Mouse (Mus musculus): ENCODE measurements around the gene Ar.

DNA sequence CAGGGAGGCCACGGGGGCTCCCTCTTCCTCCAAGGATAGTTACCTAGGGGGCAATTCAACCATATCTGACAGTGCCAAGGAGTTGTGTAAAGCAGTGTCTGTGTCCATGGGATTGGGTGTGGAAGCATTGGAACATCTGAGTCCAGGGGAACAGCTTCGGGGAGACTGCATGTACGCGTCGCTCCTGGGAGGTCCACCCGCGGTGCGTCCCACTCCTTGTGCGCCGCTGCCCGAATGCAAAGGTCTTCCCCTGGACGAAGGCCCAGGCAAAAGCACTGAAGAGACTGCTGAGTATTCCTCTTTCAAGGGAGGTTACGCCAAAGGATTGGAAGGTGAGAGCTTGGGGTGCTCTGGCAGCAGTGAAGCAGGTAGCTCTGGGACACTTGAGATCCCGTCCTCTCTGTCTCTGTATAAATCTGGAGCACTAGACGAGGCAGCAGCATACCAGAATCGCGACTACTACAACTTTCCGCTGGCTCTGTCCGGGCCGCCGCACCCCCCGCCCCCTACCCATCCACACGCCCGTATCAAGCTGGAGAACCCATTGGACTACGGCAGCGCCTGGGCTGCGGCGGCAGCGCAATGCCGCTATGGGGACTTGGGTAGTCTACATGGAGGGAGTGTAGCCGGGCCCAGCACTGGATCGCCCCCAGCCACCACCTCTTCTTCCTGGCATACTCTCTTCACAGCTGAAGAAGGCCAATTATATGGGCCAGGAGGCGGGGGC is 2.0 kb downstream of the Ar start:
- TF ChIP-seq CTCF (IDR thresholded peaks at IDR 0.05; ENCODE audit: borderline replicate concordance, extremely low read depth, insufficient read depth, insufficient read length) (no peak), POLR2A (IDR thresholded peaks at IDR 0.05; ENCODE audit: borderline replicate concordance, extremely low read depth, insufficient read depth, insufficient read length, poor library complexity, severe bottlenecking) (no peak)

Data from brain, embryonic 14.5 days (tissue).